Mouse (Mus musculus): ENCODE measurements around the gene Lcn10. TPM values are rescaled to one million over a fixed set of nuclear protein-coding genes. Genes with fewer than 3 reads are reported as not detected.

Lcn10 gene
- polyA plus RNA-seq, 2 experiments = not detected

DNA sequence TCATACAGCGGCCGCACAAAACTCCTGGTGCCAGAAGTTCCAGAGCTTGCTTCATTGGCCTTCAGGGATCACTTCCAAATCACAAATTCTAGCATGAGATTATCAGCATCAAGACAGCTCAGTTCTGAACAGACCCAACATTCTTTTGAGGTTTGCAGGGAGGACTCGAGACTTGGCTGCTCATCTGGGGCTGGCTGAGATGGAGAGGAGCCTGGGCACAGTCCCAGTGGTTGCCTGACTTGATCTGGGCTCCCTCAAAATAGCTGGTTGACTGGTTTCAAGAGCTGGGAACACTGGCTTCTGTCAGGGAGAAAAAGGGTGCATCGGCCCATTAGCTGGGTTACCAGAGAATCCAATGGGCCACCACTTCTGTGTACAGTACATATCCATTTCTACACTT is 25.8 kb upstream of the Lcn10 start:
- 78% methylated on average over 4 of the region's 4 CpGs for WGBS
- TF ChIP-seq POLR2A (IDR thresholded peaks at IDR 0.05; ENCODE audit: borderline replicate concordance, extremely low read depth, insufficient read depth, insufficient read length) = no peak

DNA sequence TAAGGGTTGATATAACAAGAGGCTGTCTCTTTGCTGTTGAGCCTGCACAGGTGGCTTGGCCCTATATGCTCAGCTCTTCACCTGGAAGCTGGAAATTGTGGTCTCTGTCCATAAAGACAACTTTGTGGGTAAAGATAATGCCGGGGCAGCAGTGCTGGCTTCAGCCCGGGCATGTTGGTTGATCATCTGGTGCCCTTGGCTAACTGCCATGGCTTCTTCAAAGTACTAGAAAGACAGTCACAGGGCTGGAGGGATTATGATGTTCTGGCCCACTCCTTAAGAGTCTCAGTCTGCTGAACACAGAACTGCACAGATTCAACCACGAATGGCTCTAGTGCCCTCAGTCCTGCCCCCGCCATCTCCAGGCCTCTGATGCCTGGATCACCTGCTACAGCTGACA is 25.3 kb upstream of the Lcn10 start:
- no peak for TF ChIP-seq POLR2A (IDR thresholded peaks at IDR 0.05; ENCODE audit: borderline replicate concordance, extremely low read depth, insufficient read depth, insufficient read length)
- ATAC-seq (ENCODE audit: low FRiP score, low read depth) (no peak), DNase-seq (ENCODE audit: low spot score) (no peak)
- no peak overlapping the region for H3K4me2 ChIP-seq (replicated peaks; ENCODE audit: low read depth, low read length, severe bottlenecking)
- no peaks in the 10 kb centered on the region for H3K27me3 ChIP-seq (ENCODE audit: control insufficient read depth, insufficient read depth, low read length)
- H3K4me3 ChIP-seq (replicated peaks; ENCODE audit: low read length) = no peak overlapping the region
- H3K36me3 ChIP-seq (ENCODE audit: control insufficient read depth, insufficient read depth, low read length) = no peaks in the 10 kb centered on the region
- WGBS = 83% methylated on average over 4 of the region's 4 CpGs
- no peaks in the 10 kb centered on the region for H3K9me3 ChIP-seq (ENCODE audit: control insufficient read depth, low read length)
- H3K9ac ChIP-seq (ENCODE audit: low read depth, low read length, severe bottlenecking) = no peak overlapping the region
- H3K4me1 ChIP-seq (ENCODE audit: control insufficient read depth, insufficient read depth, low read length) = no peaks in the 10 kb centered on the region
- no peak overlapping the region for H3K27ac ChIP-seq (replicated peaks; ENCODE audit: low read depth, low read length)

More for the DNA sequence above, 25.8 kb upstream of the Lcn10 start:
- Histone ChIP-seq H3K9me3 (ENCODE audit: control insufficient read depth, low read length) (no peaks in the 10 kb centered on the region), H3K4me2 (replicated peaks; ENCODE audit: low read depth, low read length, severe bottlenecking) (no peak overlapping the region), H3K9ac (ENCODE audit: low read depth, low read length, severe bottlenecking) (no peak overlapping the region), H3K4me1 (ENCODE audit: control insufficient read depth, insufficient read depth, low read length) (no peaks in the 10 kb centered on the region), H3K4me3 (replicated peaks; ENCODE audit: low read length) (no peak overlapping the region), H3K27me3 (ENCODE audit: control insufficient read depth, insufficient read depth, low read length) (no peaks in the 10 kb centered on the region), H3K27ac (replicated peaks; ENCODE audit: low read depth, low read length) (no peak overlapping the region), H3K36me3 (ENCODE audit: control insufficient read depth, insufficient read depth, low read length) (no peaks in the 10 kb centered on the region)
- ATAC-seq (ENCODE audit: low FRiP score, low read depth) (no peak), DNase-seq (ENCODE audit: low spot score) (no peak)

DNA sequence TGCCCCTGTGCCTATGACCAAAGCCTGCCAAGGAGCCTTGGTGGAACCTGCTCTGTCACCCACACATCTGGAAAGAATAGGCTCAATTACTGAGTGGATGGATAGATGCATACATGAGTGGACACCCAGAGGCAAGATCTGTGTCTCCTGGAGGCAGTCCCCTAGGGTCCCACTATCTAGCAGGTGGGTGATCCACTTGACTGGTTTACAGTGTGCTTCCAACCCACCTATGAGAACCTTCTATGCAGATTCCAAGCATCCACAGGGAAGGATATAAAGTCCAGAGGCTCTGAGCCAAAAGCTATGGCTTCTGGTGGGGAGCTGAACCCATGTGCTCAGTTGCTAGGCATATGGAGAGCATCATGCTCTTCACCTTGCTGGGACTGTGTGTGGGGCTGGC is 24.9 kb upstream of the Lcn10 start, which contains the start of gene Lcn5:
TSS of gene Lcn5 (plus strand) at position 301 of the 400 bp plus-strand sequence.
- no peak for ATAC-seq (ENCODE audit: low FRiP score, low read depth)
- no peak for TF ChIP-seq POLR2A (IDR thresholded peaks at IDR 0.05; ENCODE audit: borderline replicate concordance, extremely low read depth, insufficient read depth, insufficient read length)
- Histone ChIP-seq H3K36me3 (ENCODE audit: control insufficient read depth, insufficient read depth, low read length) (no peaks in the 10 kb centered on the region), H3K9ac (ENCODE audit: low read depth, low read length, severe bottlenecking) (no peak within 1 kb of the TSS), H3K27ac (replicated peaks; ENCODE audit: low read depth, low read length) (no peak within 1 kb of the TSS), H3K4me1 (ENCODE audit: control insufficient read depth, insufficient read depth, low read length) (no peaks in the 10 kb centered on the region), H3K9me3 (ENCODE audit: control insufficient read depth, low read length) (no peaks in the 10 kb centered on the region), H3K4me2 (replicated peaks; ENCODE audit: low read depth, low read length, severe bottlenecking) (no peak within 1 kb of the TSS), H3K4me3 (replicated peaks; ENCODE audit: low read length) (no peak within 1 kb of the TSS), H3K27me3 (ENCODE audit: control insufficient read depth, insufficient read depth, low read length) (no peaks in the 10 kb centered on the region)
- DNase-seq (ENCODE audit: low spot score) = no peak

DNA sequence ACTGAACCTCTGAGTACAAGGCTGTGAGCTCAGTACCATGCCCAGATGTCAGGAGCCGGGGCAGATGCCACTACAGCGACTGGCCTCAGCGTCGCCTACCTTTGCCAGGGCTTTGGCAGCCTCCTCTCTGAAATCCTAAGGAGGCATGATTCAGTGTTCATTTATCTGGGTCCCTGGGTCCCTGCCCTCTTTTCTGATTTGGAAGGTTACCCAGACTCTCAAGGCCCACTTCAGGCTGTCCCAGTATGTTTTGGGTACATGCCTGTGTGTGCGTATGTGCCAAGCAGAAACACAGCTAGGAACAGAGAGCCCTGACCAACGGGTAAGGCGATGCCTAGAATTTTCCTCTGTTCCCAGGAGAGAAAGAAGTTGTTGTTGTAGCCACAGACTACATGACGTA is 22.2 kb upstream of the Lcn10 start:
- ATAC-seq (ENCODE audit: low FRiP score, low read depth) = no peak
- Histone ChIP-seq H3K36me3 (ENCODE audit: control insufficient read depth, insufficient read depth, low read length) (no peaks in the 10 kb centered on the region), H3K9me3 (ENCODE audit: control insufficient read depth, low read length) (no peaks in the 10 kb centered on the region), H3K4me1 (ENCODE audit: control insufficient read depth, insufficient read depth, low read length) (no peaks in the 10 kb centered on the region), H3K4me3 (replicated peaks; ENCODE audit: low read length) (no peak overlapping the region), H3K4me2 (replicated peaks; ENCODE audit: low read depth, low read length, severe bottlenecking) (no peak overlapping the region), H3K27me3 (ENCODE audit: control insufficient read depth, insufficient read depth, low read length) (no peaks in the 10 kb centered on the region), H3K9ac (ENCODE audit: low read depth, low read length, severe bottlenecking) (no peak overlapping the region), H3K27ac (replicated peaks; ENCODE audit: low read depth, low read length) (no peak overlapping the region)
- WGBS = 89% methylated on average over 8 of the region's 8 CpGs
- DNase-seq (ENCODE audit: low spot score) = no peak
- TF ChIP-seq POLR2A (IDR thresholded peaks at IDR 0.05; ENCODE audit: borderline replicate concordance, extremely low read depth, insufficient read depth, insufficient read length) = no peak

DNA sequence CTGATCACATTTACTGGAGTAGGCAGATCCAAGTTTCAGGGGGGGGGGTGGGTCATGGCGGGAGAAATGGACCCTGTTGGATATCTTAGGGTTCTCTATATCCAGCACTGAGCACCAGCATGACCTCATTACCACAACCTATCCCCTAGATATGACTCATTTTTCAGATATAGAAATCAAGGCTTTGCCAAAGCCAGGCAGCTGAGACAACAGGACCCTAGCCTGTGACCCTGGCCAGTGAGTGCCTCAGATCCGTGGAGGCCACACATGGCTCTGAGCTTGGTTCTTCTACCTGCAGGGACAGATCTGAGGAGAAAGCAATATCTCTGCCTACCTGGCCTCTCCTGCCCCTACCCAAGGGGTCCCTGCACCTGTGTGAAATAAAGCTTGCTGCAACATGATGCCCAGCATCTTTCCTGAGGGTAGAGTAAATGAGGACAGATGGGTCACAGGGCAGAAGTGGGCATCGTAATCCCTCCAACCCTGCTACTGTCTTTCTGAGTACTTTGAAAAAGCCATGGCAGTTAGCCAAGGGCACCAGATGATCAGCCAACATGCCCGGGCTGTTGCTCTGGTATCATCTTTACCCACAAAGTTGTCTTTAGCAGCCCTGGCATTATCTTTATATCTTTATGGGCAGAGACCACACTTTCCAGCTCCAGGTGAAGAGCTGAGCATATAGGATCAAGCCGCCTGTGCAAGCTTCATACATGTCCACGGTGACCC is 21.1 kb upstream of the Lcn10 start:
- no peak for ATAC-seq (ENCODE audit: low FRiP score, low read depth)

More for the DNA sequence above, 21.1 kb upstream of the Lcn10 start:
- Histone ChIP-seq H3K4me1 (ENCODE audit: control insufficient read depth, insufficient read depth, low read length) (no peaks in the 10 kb centered on the region), H3K36me3 (ENCODE audit: control insufficient read depth, insufficient read depth, low read length) (no peaks in the 10 kb centered on the region), H3K27ac (replicated peaks; ENCODE audit: low read depth, low read length) (no peak overlapping the region), H3K4me3 (replicated peaks; ENCODE audit: low read length) (no peak overlapping the region), H3K4me2 (replicated peaks; ENCODE audit: low read depth, low read length, severe bottlenecking) (no peak overlapping the region), H3K9me3 (ENCODE audit: control insufficient read depth, low read length) (no peaks in the 10 kb centered on the region), H3K27me3 (ENCODE audit: control insufficient read depth, insufficient read depth, low read length) (no peaks in the 10 kb centered on the region), H3K9ac (ENCODE audit: low read depth, low read length, severe bottlenecking) (no peak overlapping the region)
- no peak for DNase-seq (ENCODE audit: low spot score)
- WGBS = 84% methylated on average over 6 of the region's 6 CpGs
- no peak for TF ChIP-seq POLR2A (IDR thresholded peaks at IDR 0.05; ENCODE audit: borderline replicate concordance, extremely low read depth, insufficient read depth, insufficient read length)

Measured in limb, embryonic 14.5 days (tissue).